Mouse (Mus musculus): ENCODE results near the gene Cmah.

DNA sequence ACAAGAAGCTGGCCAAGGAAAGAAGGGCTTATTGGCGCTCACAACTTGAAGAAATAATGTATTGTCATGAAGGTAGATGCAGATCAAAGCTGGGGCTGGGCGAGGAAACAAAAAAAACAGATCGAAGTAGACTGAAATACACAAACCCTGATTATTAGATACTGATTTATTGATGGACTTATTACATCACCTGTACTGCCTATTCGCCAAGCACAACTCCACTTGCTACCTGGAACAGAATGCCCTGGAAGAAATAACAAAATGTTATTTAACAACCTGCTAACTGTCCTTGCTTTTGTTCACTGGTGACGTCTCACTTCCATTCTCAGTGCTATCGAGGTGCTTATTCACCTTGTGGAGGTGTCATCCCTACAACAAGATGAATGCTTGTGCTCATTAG lies 38.0 kb downstream of the Cmah start:
- no peak for TF ChIP-seq POLR2A (IDR thresholded peaks at IDR 0.05; ENCODE audit: insufficient read depth, low read length)
- no peak for TF ChIP-seq CTCF (IDR thresholded peaks at IDR 0.05; ENCODE audit: low read depth, low read length)

All from ES-Bruce4 (cell line).